ENCODE assay signal across 8 mouse cellular contexts in genomic region chr2:144330960-144331371, GRCm38 (mm10). TPM values are rescaled to one million over a fixed set of nuclear protein-coding genes. Genes with fewer than 3 reads are reported as not detected.
DNase-seq lines count a peak whose midpoint lies in the region; ATAC-seq and TF ChIP-seq lines count a peak whose summit lies in the region.

No protein-coding gene starts in this region.

- peak overlapping the region; percentile 30; the same call in 1 of the 2 replicates for H3K9ac ChIP-seq in forebrain, embryonic 12.5 days
- peak overlapping the region; percentile 38 for H3K9ac ChIP-seq in intestine, postnatal 0 days (ENCODE audit: low read depth, low read length)
- H3K9ac ChIP-seq in liver, postnatal 0 days (replicated peaks) = peak overlapping the region; percentile 30
- peak overlapping the region; percentile 62 for H3K9ac ChIP-seq in neural tube, embryonic 13.5 days

- under 1% methylated on average over 49 of the region's 50 CpGs for WGBS in heart, embryonic 10.5 days
- WGBS in forebrain, embryonic 12.5 days = under 1% methylated on average over 48 of the region's 50 CpGs
- WGBS in intestine, postnatal 0 days = under 1% methylated on average over 49 of the region's 50 CpGs
- 1% methylated on average over 40 of the region's 50 CpGs for WGBS in liver, postnatal 0 days (ENCODE audit: insufficient replicate concordance)
- WGBS in neural tube, embryonic 13.5 days = under 1% methylated on average over 50 of the region's 50 CpGs

- no peak for TF ChIP-seq EP300 in liver, postnatal 0 days (IDR thresholded peaks at IDR 0.05; ENCODE audit: low read depth)

- H3K27me3 ChIP-seq in heart, embryonic 10.5 days (ENCODE audit: insufficient read depth, poor library complexity, severe bottlenecking) = peaks cover 88% of the 10 kb centered on the region
- H3K27me3 ChIP-seq in forebrain, embryonic 12.5 days = peaks cover 85% of the 10 kb centered on the region
- H3K27me3 ChIP-seq in intestine, postnatal 0 days (replicated peaks; ENCODE audit: control insufficient read depth, insufficient read depth, low read length) = peaks cover 13% of the 10 kb centered on the region; the same call in 1 of the 2 replicates
- peaks cover 66% of the 10 kb centered on the region for H3K27me3 ChIP-seq in liver, postnatal 0 days (ENCODE audit: insufficient read depth, low read length)
- H3K27me3 ChIP-seq in neural tube, embryonic 13.5 days = peaks cover 90% of the 10 kb centered on the region

- H3K4me3 ChIP-seq in heart, embryonic 10.5 days = peak overlapping the region; percentile 69
- peak overlapping the region; percentile 48 for H3K4me3 ChIP-seq in forebrain, embryonic 12.5 days (replicated peaks)
- H3K4me3 ChIP-seq in intestine, postnatal 0 days (ENCODE audit: low read depth, low read length) = peak overlapping the region; percentile 56
- H3K4me3 ChIP-seq in liver, postnatal 0 days (ENCODE audit: low read depth, low read length) = peak overlapping the region; percentile 61
- H3K4me3 ChIP-seq in neural tube, embryonic 13.5 days = peak overlapping the region; percentile 48

- H3K36me3 ChIP-seq in heart, embryonic 10.5 days = no peaks in the 10 kb centered on the region
- H3K36me3 ChIP-seq in forebrain, embryonic 12.5 days (replicated peaks) = no peaks in the 10 kb centered on the region
- H3K36me3 ChIP-seq in intestine, postnatal 0 days (ENCODE audit: control insufficient read depth, insufficient read depth) = no peaks in the 10 kb centered on the region
- H3K36me3 ChIP-seq in liver, postnatal 0 days (replicated peaks; ENCODE audit: insufficient read depth, low read length) = no peaks in the 10 kb centered on the region
- no peaks in the 10 kb centered on the region for H3K36me3 ChIP-seq in neural tube, embryonic 13.5 days

- no peak for DNase-seq in heart, embryonic 10.5 days (ENCODE audit: low spot score)
- DNase-seq in heart, adult 11 months = no peak
- peak; percentile 36 for DNase-seq in R1 (ENCODE audit: low read depth, low spot score)
- peak; percentile 27 for DNase-seq in liver, postnatal 0 days

- no peaks in the 10 kb centered on the region for H3K9me3 ChIP-seq in heart, embryonic 10.5 days
- no peaks in the 10 kb centered on the region for H3K9me3 ChIP-seq in forebrain, embryonic 12.5 days
- H3K9me3 ChIP-seq in intestine, postnatal 0 days (ENCODE audit: control insufficient read depth) = no peaks in the 10 kb centered on the region
- H3K9me3 ChIP-seq in liver, postnatal 0 days (ENCODE audit: low read length) = no peaks in the 10 kb centered on the region
- no peaks in the 10 kb centered on the region for H3K9me3 ChIP-seq in neural tube, embryonic 13.5 days

- ATAC-seq in forebrain, embryonic 12.5 days (ENCODE audit: low FRiP score) = peak; percentile 72
- peak; percentile 59 for ATAC-seq in intestine, postnatal 0 days
- peak; percentile 19; the same call in 1 of the 2 replicates for ATAC-seq in liver, postnatal 0 days
- ATAC-seq in neural tube, embryonic 13.5 days (ENCODE audit: low read depth) = peak; percentile 41; the same call in 1 of the 2 replicates
- ATAC-seq in inflammation-experienced regulatory T-cells, adult 6 months = no peak

- H3K4me1 ChIP-seq in heart, embryonic 10.5 days = peaks cover 37% of the 10 kb centered on the region
- peaks cover 35% of the 10 kb centered on the region for H3K4me1 ChIP-seq in forebrain, embryonic 12.5 days
- peaks cover 6% of the 10 kb centered on the region; the same call in 1 of the 2 replicates for H3K4me1 ChIP-seq in intestine, postnatal 0 days (replicated peaks; ENCODE audit: control insufficient read depth, insufficient read depth, low read length)
- peaks cover 19% of the 10 kb centered on the region for H3K4me1 ChIP-seq in liver, postnatal 0 days (ENCODE audit: insufficient read depth)
- H3K4me1 ChIP-seq in neural tube, embryonic 13.5 days (replicated peaks) = peaks cover 37% of the 10 kb centered on the region

- peak overlapping the region; percentile 83 for H3K4me2 ChIP-seq in forebrain, embryonic 12.5 days
- H3K4me2 ChIP-seq in intestine, postnatal 0 days (replicated peaks; ENCODE audit: low read depth) = peak overlapping the region; percentile 99
- peak overlapping the region; percentile 83 for H3K4me2 ChIP-seq in liver, postnatal 0 days (ENCODE audit: low read depth, low read length)
- peak overlapping the region; percentile 93 for H3K4me2 ChIP-seq in neural tube, embryonic 13.5 days

- no peak for TF ChIP-seq CTCF in intestine, postnatal 0 days (IDR thresholded peaks at IDR 0.05; ENCODE audit: low read depth)
- TF ChIP-seq CTCF in liver, postnatal 0 days (IDR thresholded peaks at IDR 0.05; ENCODE audit: low read depth) = no peak

- H3K27ac ChIP-seq in heart, embryonic 10.5 days = peak overlapping the region; percentile 17; the same call in 1 of the 2 replicates
- H3K27ac ChIP-seq in forebrain, embryonic 12.5 days = no peak overlapping the region
- H3K27ac ChIP-seq in intestine, postnatal 0 days (ENCODE audit: low read depth, low read length) = peak overlapping the region; percentile 41; the same call in 1 of the 2 replicates
- no peak overlapping the region for H3K27ac ChIP-seq in liver, postnatal 0 days (ENCODE audit: low read depth)
- no peak overlapping the region for H3K27ac ChIP-seq in neural tube, embryonic 13.5 days (replicated peaks)

RNA-seq across cellular contexts. Expression of gene Ovol2, which starts 1.0 kb away (rescaled TPM):
- polyA plus RNA-seq in heart, embryonic 10.5 days (2016; fragmentation: Nextera tagmentation; extraction: Ambion mirVana) = 0.60 TPM in 1 of 2 replicates, not detected in the other
- 0.13 and 0.17 TPM in 2 replicates for polyA plus RNA-seq in forebrain, embryonic 12.5 days (2016; fragmentation: Nextera tagmentation; extraction: Ambion mirVana)
- 7.5 and 7.9 TPM in 2 replicates for polyA plus RNA-seq in intestine, postnatal 0 days (2015; fragmentation: Nextera tagmentation; extraction: Ambion mirVana)
- polyA plus RNA-seq in liver, postnatal 0 days (2015; fragmentation: Nextera tagmentation; extraction: Ambion mirVana) = 0.09 and 0.25 TPM in 2 replicates
- 0.21 TPM in 1 of 2 replicates, not detected in the other for polyA plus RNA-seq in neural tube, embryonic 13.5 days (2015; fragmentation: Nextera tagmentation; extraction: Ambion mirVana)
- polyA plus RNA-seq in inflammation-experienced regulatory T-cells, adult 6 months (2017; shearing (Covaris generic)) = not detected

RNA-seq across cellular contexts. Expression of gene Kat14, which starts 37.8 kb away (rescaled TPM):
- 35.3 and 40.7 TPM in 2 replicates for polyA plus RNA-seq in heart, embryonic 10.5 days (2016; fragmentation: Nextera tagmentation; extraction: Ambion mirVana)
- polyA plus RNA-seq in forebrain, embryonic 12.5 days (2016; fragmentation: Nextera tagmentation; extraction: Ambion mirVana) = 41.2 and 42.9 TPM in 2 replicates
- polyA plus RNA-seq in intestine, postnatal 0 days (2015; fragmentation: Nextera tagmentation; extraction: Ambion mirVana) = 34.9 and 40.9 TPM in 2 replicates
- 10.2 and 12.3 TPM in 2 replicates for polyA plus RNA-seq in liver, postnatal 0 days (2015; fragmentation: Nextera tagmentation; extraction: Ambion mirVana)
- polyA plus RNA-seq in neural tube, embryonic 13.5 days (2015; fragmentation: Nextera tagmentation; extraction: Ambion mirVana) = 27.5 and 31.1 TPM in 2 replicates
- 10 to 100 TPM; 10.8 to 20.3 (median 15.7) TPM for polyA plus RNA-seq in inflammation-experienced regulatory T-cells, adult 6 months (2017; shearing (Covaris generic))

RNA-seq across cellular contexts. Expression of gene Pet117, which starts 37.8 kb away (rescaled TPM):
- polyA plus RNA-seq in heart, embryonic 10.5 days (2016; fragmentation: Nextera tagmentation; extraction: Ambion mirVana) = not detected in 2 replicates
- polyA plus RNA-seq in forebrain, embryonic 12.5 days (2016; fragmentation: Nextera tagmentation; extraction: Ambion mirVana) = 0.49 and 2.3 TPM in 2 replicates
- polyA plus RNA-seq in intestine, postnatal 0 days (2015; fragmentation: Nextera tagmentation; extraction: Ambion mirVana) = 8.0 and 12.4 TPM in 2 replicates
- 1.6 and 2.2 TPM in 2 replicates for polyA plus RNA-seq in liver, postnatal 0 days (2015; fragmentation: Nextera tagmentation; extraction: Ambion mirVana)
- polyA plus RNA-seq in neural tube, embryonic 13.5 days (2015; fragmentation: Nextera tagmentation; extraction: Ambion mirVana) = 2.4 and 6.1 TPM in 2 replicates
- 1 to 10 TPM in 2 of 3 experiments, not detected in 1; 1.4 to 3.2 TPM for polyA plus RNA-seq in inflammation-experienced regulatory T-cells, adult 6 months (2017; shearing (Covaris generic))

Comparison
In these comparisons a context has a peak if more than half of its experiments do, and no peak if none do; other contexts are left out.
1. DNase-seq: peak in R1 (single experiment) and liver, postnatal 0 days (single experiment); none in heart, embryonic 10.5 days (single experiment) and heart, adult 11 months (single experiment).
2. H3K27ac ChIP-seq: peak in heart, embryonic 10.5 days (single experiment) and intestine, postnatal 0 days (single experiment); none in forebrain, embryonic 12.5 days (single experiment), liver, postnatal 0 days (single experiment) and neural tube, embryonic 13.5 days (single experiment).
3. Peak in every context shown above with its lines, with median percentiles within 50 percentile points of each other: H3K4me3 ChIP-seq, H3K4me2 ChIP-seq and H3K9ac ChIP-seq.